ENCODE assay signal across 8 mouse cellular contexts in the genomic region with DNA sequence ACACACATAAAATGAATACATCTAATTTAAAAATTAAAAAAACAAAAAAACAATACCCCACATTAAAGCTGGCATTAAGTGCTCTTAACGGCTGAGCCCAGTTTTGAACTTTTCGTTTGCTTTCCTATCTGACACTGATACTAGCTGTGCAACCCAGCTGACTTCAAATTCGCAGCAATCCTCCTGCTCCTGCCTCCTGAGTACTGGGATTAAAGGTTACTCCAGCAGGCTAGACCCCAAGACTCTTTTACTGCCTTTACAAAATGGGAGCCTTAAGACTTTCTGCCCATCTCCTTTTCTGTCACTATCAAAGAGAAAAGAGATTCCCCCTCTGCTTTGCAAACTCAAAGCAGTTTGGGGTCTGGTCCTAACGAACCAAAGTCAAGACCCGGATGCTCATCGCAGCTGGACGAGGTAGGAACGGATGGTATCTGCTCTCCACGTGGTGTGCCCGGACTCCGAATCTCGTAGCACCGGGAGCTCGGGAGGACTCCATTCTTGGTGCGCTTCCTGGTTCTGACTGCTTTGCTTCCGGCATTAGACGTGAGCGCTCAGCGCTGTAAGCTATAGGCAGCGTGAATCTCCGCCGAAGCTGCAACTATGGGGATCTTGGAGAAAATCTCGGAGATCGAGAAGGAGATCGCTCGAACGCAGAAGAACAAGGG. TPM values are rescaled to one million over a fixed set of nuclear protein-coding genes. Genes with fewer than 3 reads are reported as not detected.
DNase-seq lines count a peak whose midpoint lies in the region; ATAC-seq lines count a peak whose summit lies in the region.

A gene (plus strand): TSS at position 512 of the 665 bp plus-strand sequence.

- peak within 1 kb of the TSS; percentile 58 for H3K4me2 ChIP-seq in hindbrain, embryonic 11.5 days (replicated peaks; ENCODE audit: low read depth, low read length)

- H3K9ac ChIP-seq in hindbrain, embryonic 11.5 days (ENCODE audit: low read depth, low read length) = peak within 1 kb of the TSS; percentile 72

- H3K36me3 ChIP-seq in hindbrain, embryonic 11.5 days (ENCODE audit: control insufficient read depth, insufficient read depth, low read length) = no peaks in the 10 kb centered on the region

- H3K4me1 ChIP-seq in hindbrain, embryonic 11.5 days (replicated peaks; ENCODE audit: control insufficient read depth, insufficient read depth, low read length) = peaks cover 4% of the 10 kb centered on the region

- peak; percentile 89 for DNase-seq in Muller cell, postnatal 12 days (ENCODE audit: inconsistent ontology term)
- DNase-seq in cerebellum, adult 9-11 months = peak; percentile 86
- peak; percentile 77 to 95 for DNase-seq in frontal cortex, adult 2 months (ENCODE audit: extremely low spot score in 1 of 2, low spot score in 1 of 2)
- DNase-seq in hindbrain, embryonic 11.5 days (ENCODE audit: low spot score) = peak; percentile 97
- DNase-seq in layer of hippocampus, postnatal 10 days (ENCODE audit: low spot score in 2 of 2) = peak; percentile 95 to 96
- peak; percentile 95 for DNase-seq in lung, postnatal 10 days
- DNase-seq in ovary, postnatal 36 days (ENCODE audit: low spot score) = peak; percentile 86
- peak; percentile 91 for DNase-seq in thymus, postnatal 25 days

- 5% methylated on average over 27 of the region's 27 CpGs for WGBS in hindbrain, embryonic 11.5 days

- peak within 1 kb of the TSS; percentile 31; the same call in 1 of the 2 replicates for H3K27ac ChIP-seq in hindbrain, embryonic 11.5 days (ENCODE audit: low read depth, low read length)

- ATAC-seq in hindbrain, embryonic 11.5 days (ENCODE audit: low FRiP score) = peak; percentile 86

- H3K4me3 ChIP-seq in hindbrain, embryonic 11.5 days (ENCODE audit: low read depth, low read length) = peak within 1 kb of the TSS; percentile 69

- no peaks in the 10 kb centered on the region for H3K27me3 ChIP-seq in hindbrain, embryonic 11.5 days (ENCODE audit: control insufficient read depth, insufficient read depth, low read length)

- H3K9me3 ChIP-seq in hindbrain, embryonic 11.5 days (ENCODE audit: control insufficient read depth, low read length) = no peaks in the 10 kb centered on the region

RNA-seq across cellular contexts. Expression of the gene that starts here (rescaled TPM):
- 70.4 and 77.4 TPM in 2 replicates for polyA plus RNA-seq in frontal cortex, adult 2 months (2012; rRNA removed)
- 113 and 118 TPM in 2 replicates for polyA plus RNA-seq in hindbrain, embryonic 11.5 days (2014; fragmentation: Nextera tagmentation; extraction: Ambion mirVana)
- total RNA-seq in layer of hippocampus, postnatal 10 days (2021) = 10 to 100 TPM; 64.2 to 73.8 TPM

Comparison
In these comparisons a context has a peak if more than half of its experiments do, and no peak if none do; other contexts are left out.
1. Peak in every context shown above with its lines: DNase-seq, ATAC-seq, H3K4me3 ChIP-seq and H3K27ac ChIP-seq.